Mouse (Mus musculus): Measurements from ENCODE around the gene Rabep1.

DNA sequence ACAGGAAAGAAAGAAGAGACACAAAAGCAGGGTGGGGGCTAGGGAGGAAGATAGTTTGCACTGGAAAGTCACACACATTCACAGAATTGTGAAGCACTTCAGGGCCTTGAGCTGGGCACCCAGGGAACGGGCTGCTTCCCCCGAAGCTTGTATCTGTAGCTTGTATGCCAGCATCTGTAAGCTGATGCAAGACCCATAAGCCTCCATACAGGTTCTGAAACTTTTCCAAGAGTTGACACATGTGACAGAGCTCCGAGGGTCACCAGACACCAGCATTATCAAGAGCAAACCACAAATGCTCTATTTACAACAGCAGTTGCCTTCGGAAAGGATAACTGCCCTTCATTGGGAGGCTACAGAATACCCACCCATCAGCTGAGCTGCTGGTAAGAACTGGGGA lies 36.9 kb upstream of the Rabep1 start:
- TF ChIP-seq CTCF (IDR thresholded peaks at IDR 0.05; ENCODE audit: control insufficient read depth, insufficient read depth, insufficient read length) (no peak), USF1 (IDR thresholded peaks at IDR 0.05; ENCODE audit: low read depth) (no peak), MYOD1 (IDR thresholded peaks at IDR 0.05; ENCODE audit: control insufficient read depth, insufficient read length, low read depth) (no peak), MAX (IDR thresholded peaks at IDR 0.05) (no peak), CEBPB (IDR thresholded peaks at IDR 0.05; ENCODE audit: low read depth) (no peak), MYOG (IDR thresholded peaks at IDR 0.05; ENCODE audit: control insufficient read depth, extremely low read depth, insufficient read length) (no peak), FOSL1 (IDR thresholded peaks at IDR 0.05; ENCODE audit: insufficient read depth, low read length, poor library complexity, severe bottlenecking) (no peak)
